13 mouse cellular contexts compared by ENCODE assay signal in genomic region chr2:44965834-44966555, GRCm38 (mm10).
"Had no signal": no experiment of that assay in that cellular context is flagged by ENCODE, and none has a peak within 500 bp of the region (broad histone marks: within the 10 kb centered on the region; RNA-seq: fewer than 3 reads in every experiment).

No protein-coding gene starts in this region.

- DNase-seq: kidney, adult 18-20 months; kidney, postnatal 4 days; layer of hippocampus, adult 9-11 months; layer of hippocampus, postnatal 36 days; liver, embryonic 13.5 days; lung, postnatal 4 days; midbrain, embryonic 14.5 days; thymus, adult 18-20 months; thymus, postnatal 36 days had no signal

- H3K4me3 ChIP-seq: left cerebral cortex, adult 2 months; liver, embryonic 13.5 days had no signal

- H3K27me3 ChIP-seq: liver, embryonic 13.5 days had no signal

- H3K4me2 ChIP-seq: liver, embryonic 13.5 days; midbrain, embryonic 11.5 days had no signal

- H3K36me3 ChIP-seq: liver, embryonic 13.5 days had no signal

- H3K9ac ChIP-seq: liver, embryonic 13.5 days had no signal

- H3K9me3 ChIP-seq: liver, embryonic 13.5 days had no signal

- ATAC-seq: inflammation-experienced regulatory T-cells, adult 6 months; intestine, embryonic 16.5 days had no signal

- H3K27ac ChIP-seq: left cerebral cortex, adult 2 months; liver, embryonic 13.5 days had no signal
